Comparison of ENCODE assay signal across 8 mouse cellular contexts in genomic region chr12:10589537-10589936, GRCm38 (mm10).
DNase-seq lines count a peak whose midpoint lies in the region; ATAC-seq and TF ChIP-seq lines count a peak whose summit lies in the region.

No protein-coding gene starts in this region.

- H3K36me3 ChIP-seq in MEL (ENCODE audit: control insufficient read depth in 1 of 2, insufficient read depth in 2 of 2, low read length in 2 of 2), result no peaks in the 10 kb centered on the region
- no peaks in the 10 kb centered on the region for H3K36me3 ChIP-seq in forebrain, embryonic 11.5 days (ENCODE audit: control insufficient read depth, insufficient read depth, low read length)
- H3K36me3 ChIP-seq in lung, embryonic 14.5 days (ENCODE audit: insufficient read depth), result no peaks in the 10 kb centered on the region

- H3K4me1 ChIP-seq in MEL (ENCODE audit: control insufficient read depth in 1 of 2, insufficient read depth in 2 of 2, low read length in 2 of 2), result no peaks in the 10 kb centered on the region
- no peaks in the 10 kb centered on the region for H3K4me1 ChIP-seq in forebrain, embryonic 11.5 days (replicated peaks; ENCODE audit: control insufficient read depth, insufficient read depth, low read length)
- no peaks in the 10 kb centered on the region for H3K4me1 ChIP-seq in lung, embryonic 14.5 days (ENCODE audit: insufficient read depth)

- DNase-seq in MEL (ENCODE audit: low read depth, low spot score), result peak; percentile 62
- DNase-seq in c-Kit-positive CD71-positive TER-119-negative erythroid progenitor cells, embryonic 14.5 days (ENCODE audit: low read depth), result peak; percentile 19
- peak; percentile 73 for DNase-seq in forebrain, embryonic 11.5 days (ENCODE audit: low spot score)
- peak; percentile 42 to 89 for DNase-seq in layer of hippocampus, adult 18-20 months (ENCODE audit: low spot score in 2 of 2)
- peak; percentile 96 for DNase-seq in lung, embryonic 14.5 days
- DNase-seq in ovary, postnatal 10 days (ENCODE audit: low spot score), result peak; percentile 13
- DNase-seq in yolk sac, embryonic 10.5 days (ENCODE audit: low spot score), result peak; percentile 40

- peak; percentile 38 to 91 (median 73) for TF ChIP-seq CTCF in MEL (IDR thresholded peaks at IDR 0.05 in 2 of 3, conservative IDR thresholded peaks at IDR 0.05 in 1 of 3; ENCODE audit: control insufficient read depth in 1 of 3, insufficient read depth in 1 of 3, low read depth in 2 of 3, low read length in 3 of 3, poor library complexity in 1 of 3, severe bottlenecking in 1 of 3)
- peak; percentile 92 for TF ChIP-seq CTCF in lung, embryonic 14.5 days (IDR thresholded peaks at IDR 0.05; ENCODE audit: low read depth)

- no peak overlapping the region for H3K4me2 ChIP-seq in forebrain, embryonic 11.5 days (ENCODE audit: low read depth, low read length, severe bottlenecking)
- no peak overlapping the region for H3K4me2 ChIP-seq in lung, embryonic 14.5 days

- H3K4me3 ChIP-seq in MEL (ENCODE audit: control insufficient read depth in 1 of 2, insufficient read depth in 1 of 2, low read depth in 2 of 2, low read length in 2 of 2), result no peak overlapping the region
- H3K4me3 ChIP-seq in forebrain, embryonic 11.5 days (ENCODE audit: low read depth, low read length), result no peak overlapping the region
- no peak overlapping the region for H3K4me3 ChIP-seq in lung, embryonic 14.5 days (ENCODE audit: low read depth, low read length)

- no peak overlapping the region for H3K27ac ChIP-seq in MEL (ENCODE audit: control insufficient read depth, low read depth, low read length)
- H3K27ac ChIP-seq in forebrain, embryonic 11.5 days (ENCODE audit: low read depth, low read length), result no peak overlapping the region
- no peak overlapping the region for H3K27ac ChIP-seq in lung, embryonic 14.5 days (ENCODE audit: low read depth)

- peak; percentile 88 for ATAC-seq in forebrain, embryonic 11.5 days (replicated peaks; ENCODE audit: low FRiP score)
- ATAC-seq in hematopoietic stem cell, adult 5-6 weeks (replicated peaks in 1 of 2; ENCODE audit: insufficient read depth in 1 of 2, low FRiP score in 2 of 2, low TSS enrichment in 1 of 2, low read depth in 1 of 2, poor library complexity in 2 of 2, severe bottlenecking in 2 of 2), result peak; percentile 76 to 80; a peak in 2 of 4 replicates
- ATAC-seq in lung, embryonic 14.5 days (ENCODE audit: insufficient read depth), result peak; percentile 94

- H3K79me2 ChIP-seq in MEL (ENCODE audit: control insufficient read depth, insufficient read depth, low read length, poor library complexity), result no peaks in the 10 kb centered on the region

- no peaks in the 10 kb centered on the region for H3K27me3 ChIP-seq in MEL (ENCODE audit: control insufficient read depth in 1 of 2, insufficient read depth in 2 of 2, low read length in 2 of 2)
- H3K27me3 ChIP-seq in forebrain, embryonic 11.5 days (ENCODE audit: control insufficient read depth, insufficient read depth, low read length), result no peaks in the 10 kb centered on the region
- H3K27me3 ChIP-seq in lung, embryonic 14.5 days (ENCODE audit: insufficient read depth, low read length), result no peaks in the 10 kb centered on the region

- H3K9ac ChIP-seq in MEL (ENCODE audit: control insufficient read depth, low read depth, low read length, poor library complexity, severe bottlenecking), result no peak overlapping the region
- H3K9ac ChIP-seq in forebrain, embryonic 11.5 days (ENCODE audit: low read length), result no peak overlapping the region
- H3K9ac ChIP-seq in lung, embryonic 14.5 days, result no peak overlapping the region

- no peak for TF ChIP-seq EP300 in MEL (IDR thresholded peaks at IDR 0.05; ENCODE audit: low read depth in 1 of 2, low read length in 2 of 2)

- H3K9me3 ChIP-seq in MEL (replicated peaks; ENCODE audit: insufficient read depth, low read length), result no peaks in the 10 kb centered on the region
- H3K9me3 ChIP-seq in forebrain, embryonic 11.5 days (ENCODE audit: control insufficient read depth, low read length), result no peaks in the 10 kb centered on the region
- no peaks in the 10 kb centered on the region for H3K9me3 ChIP-seq in lung, embryonic 14.5 days (ENCODE audit: low read depth, low read length)

- TF ChIP-seq POLR2A in MEL (IDR thresholded peaks at IDR 0.05; ENCODE audit: control insufficient read depth in 1 of 2, insufficient read depth in 1 of 2, low read depth in 1 of 2, low read length in 2 of 2, poor library complexity in 1 of 2), result no peak

- WGBS in forebrain, embryonic 11.5 days, result 40% methylated on average over 8 of the region's 8 CpGs
- 21% methylated on average over 8 of the region's 8 CpGs for WGBS in lung, embryonic 14.5 days

- peak; percentile 76 for TF ChIP-seq RAD21 in MEL (IDR thresholded peaks at IDR 0.05; ENCODE audit: low read depth, low read length)

TF ChIP-seq in MEL, 35 proteins besides CTCF, POLR2A, EP300 and RAD21:
- TF ChIP-seq ZC3H11A (IDR thresholded peaks at IDR 0.05; ENCODE audit: low read depth, low read length) (peak; percentile 47), ELF1 (IDR thresholded peaks at IDR 0.05; ENCODE audit: low read depth, low read length) (no peak), MYC (IDR thresholded peaks at IDR 0.05; ENCODE audit: low read depth, low read length) (no peak), MYB (IDR thresholded peaks at IDR 0.05; ENCODE audit: low read depth, low read length) (no peak), SMC3 (IDR thresholded peaks at IDR 0.05; ENCODE audit: low read depth, low read length) (peak; percentile 70)

Comparison
In these comparisons a context has a peak if more than half of its experiments do, and no peak if none do; other contexts are left out.
1. DNase-seq: peak in every context shown above with its lines; median percentile 96 in lung, embryonic 14.5 days; 73 in forebrain, embryonic 11.5 days; 66 in layer of hippocampus, adult 18-20 months; 62 in MEL; 40 in yolk sac, embryonic 10.5 days; 19 in c-Kit-positive CD71-positive TER-119-negative erythroid progenitor cells, embryonic 14.5 days; 13 in ovary, postnatal 10 days.